Mouse (Mus musculus) lung, adult 2 months (tissue): Measurements from ENCODE around the gene Calm1.

Experiments used
- CTCF ChIP-seq: fragments of 200-500 bp; IDR thresholded peaks from 2 replicates; pipeline ENCODE4 v1.5.1; 2011; ENCODE audit warnings: mild to moderate bottlenecking, low read length, control low read depth; ENCODE audit not compliant: insufficient read depth
- POLR2A ChIP-seq: fragments of 200-500 bp; IDR thresholded peaks from 2 replicates; pipeline ENCODE4 v1.6.1; 2011; ENCODE audit warnings: low read depth, mild to moderate bottlenecking, control low read depth, low read length, borderline replicate concordance; ENCODE audit errors: extremely low read depth

DNA sequence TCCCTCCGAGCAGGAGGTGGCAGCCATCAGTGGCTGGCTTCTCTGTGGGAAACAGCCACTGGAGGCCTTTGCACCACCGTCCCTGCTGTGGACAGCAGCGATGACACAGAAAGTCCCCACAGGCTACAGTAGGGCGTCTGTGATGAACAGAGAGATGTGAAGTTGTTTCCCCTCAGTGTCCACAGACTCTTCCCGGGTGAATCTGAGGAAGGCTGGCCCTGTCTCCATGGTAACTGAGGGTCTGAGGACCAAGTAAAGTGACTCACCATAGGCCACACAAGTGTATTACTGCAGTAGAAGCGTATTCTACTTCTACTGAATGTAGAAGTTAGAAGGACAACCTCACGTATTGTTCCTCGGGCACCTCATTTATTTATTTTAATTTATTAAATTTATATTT is 27.4 kb downstream of the Calm1 start:
- TF ChIP-seq CTCF (no peak), POLR2A (no peak)
